Mouse (Mus musculus) erythroid progenitor cell, adult 5-6 weeks (primary cell): ENCODE results near the gene Ankrd2. TPM values are rescaled to one million over a fixed set of nuclear protein-coding genes. Genes with fewer than 3 reads are reported as not detected.
A peak's percentile ranks its signal among the peaks of the same experiment; 100 is the strongest.

ENCODE experiments used
- ATAC-seq: replicated peaks from 2 replicates; pipeline ENCODE4 v1.8.0; 2016; ENCODE audit warnings: moderate number of reproducible peaks, mild to moderate bottlenecking, moderate TSS enrichment, inconsistent platforms; ENCODE audit not compliant: poor library complexity, low FRiP score, severe bottlenecking
- total RNA-seq, 2 experiments: library from RNA; stranded (forward) in 1 of 2; stranded (reverse) in 1 of 2; fragments of 150-400 nt in 1 of 2; fragments of 186-747, 209-891 nt in 1 of 2; gene quantifications; 2 replicates each; pipeline versions ENCODE4 v1.2.3 to v1.2.4; 2015 to 2017; ENCODE audit warnings: low replicate concordance in 2 of 2

The Ankrd2 gene
- not detected in 2 replicates for total RNA-seq (2015; ENCODE audit: low replicate concordance)
- total RNA-seq (2017; ENCODE audit: low replicate concordance), result not detected in 2 replicates

- ATAC-seq, result peak; percentile 70
Measured at GRCm38 (mm10) chr19:42035456-42036248, at the start of gene Ankrd2. Gene Ankrd2, plus strand, starts transcription at chr19:42036000.

DNA sequence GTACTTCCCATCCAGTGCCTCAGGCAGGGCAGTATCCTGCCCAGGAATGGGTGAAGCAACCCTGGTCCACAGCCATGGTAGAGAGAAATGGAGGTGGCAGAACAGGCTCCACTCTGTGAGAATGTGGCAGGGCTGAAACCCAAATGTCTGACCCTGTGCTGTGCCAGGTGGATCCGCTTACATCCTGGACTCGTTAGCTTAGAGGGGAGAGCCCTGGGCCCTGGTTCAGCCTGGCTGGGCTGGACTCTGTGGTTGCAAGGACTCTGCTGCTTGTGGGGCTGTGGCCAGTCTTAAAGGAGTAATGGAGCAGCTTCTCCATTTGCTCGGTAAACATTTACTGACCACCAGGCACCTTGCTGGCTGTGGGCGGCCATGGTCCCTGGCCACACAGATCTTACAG lies 48.6 kb upstream of the Ankrd2 start:
- no peak for ATAC-seq

DNA sequence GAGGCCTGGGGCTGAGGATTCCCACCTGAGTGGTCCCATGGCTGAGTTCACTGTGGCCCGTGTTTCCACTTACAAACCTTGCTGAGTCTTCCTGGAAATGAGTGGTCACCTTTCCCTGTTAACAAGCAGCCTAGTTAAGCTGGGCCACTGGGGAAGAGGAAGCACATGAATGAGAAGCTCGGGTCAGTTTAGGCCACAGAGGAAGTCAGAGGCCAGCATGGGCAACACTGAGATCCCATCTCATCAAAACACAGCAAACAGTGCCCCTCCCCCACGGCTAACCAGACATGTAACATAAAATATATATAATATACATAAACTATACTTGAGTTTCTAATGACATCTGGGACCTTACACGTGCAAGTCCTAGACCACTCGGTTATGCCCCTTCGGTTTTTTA lies 46.0 kb upstream of the Ankrd2 start:
- ATAC-seq, result no peak

DNA sequence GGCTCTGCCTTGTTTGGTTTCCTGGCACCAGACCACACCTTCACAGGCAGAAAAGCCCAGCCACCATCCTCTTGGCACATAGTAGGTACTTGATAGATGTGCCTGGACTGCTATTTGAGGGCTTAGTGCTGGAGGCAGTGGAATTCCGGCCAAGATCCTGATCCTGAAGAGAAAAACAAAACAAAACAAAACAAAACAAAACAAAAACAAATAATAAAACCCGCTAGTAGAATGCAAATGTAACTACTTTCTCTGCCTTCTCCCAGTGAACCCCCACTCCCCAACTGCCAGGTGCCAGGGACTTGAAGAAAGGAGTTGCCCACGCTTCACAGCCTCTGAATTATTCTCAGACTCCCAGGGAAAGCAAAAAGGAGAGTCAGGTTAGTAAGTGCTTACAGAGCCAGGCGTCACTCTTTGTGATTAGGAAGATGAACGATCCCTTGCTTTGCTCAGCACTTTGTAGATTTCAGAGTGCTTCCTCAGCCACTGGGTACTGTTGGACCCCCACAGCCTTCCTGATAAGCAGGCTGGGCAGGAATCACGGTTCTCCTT lies 43.8 kb upstream of the Ankrd2 start:
- no peak for ATAC-seq

DNA sequence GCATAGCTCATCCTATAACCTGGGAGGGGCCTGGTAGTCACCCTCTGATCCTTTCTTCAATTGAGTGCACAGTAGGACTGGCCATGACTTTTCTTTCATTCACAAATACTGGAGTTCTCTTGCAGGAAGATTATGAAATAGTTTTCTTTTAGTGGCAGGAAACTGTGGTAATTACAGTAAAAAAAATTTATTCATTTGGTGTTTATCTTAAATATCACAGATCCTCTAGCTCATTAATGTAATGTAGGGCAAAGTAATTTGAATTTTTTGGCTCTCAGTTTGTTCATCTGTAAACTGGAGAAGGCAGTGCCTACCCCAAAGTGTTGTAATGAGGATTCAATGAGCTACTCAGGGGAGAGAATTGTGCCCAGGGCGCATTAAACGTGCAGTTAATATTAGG lies 42.8 kb upstream of the Ankrd2 start:
- ATAC-seq, result no peak

- no peak for ATAC-seq
Measured at GRCm38 (mm10) chr19:41993484-41993883, 42.3 kb upstream of the Ankrd2 start.

DNA sequence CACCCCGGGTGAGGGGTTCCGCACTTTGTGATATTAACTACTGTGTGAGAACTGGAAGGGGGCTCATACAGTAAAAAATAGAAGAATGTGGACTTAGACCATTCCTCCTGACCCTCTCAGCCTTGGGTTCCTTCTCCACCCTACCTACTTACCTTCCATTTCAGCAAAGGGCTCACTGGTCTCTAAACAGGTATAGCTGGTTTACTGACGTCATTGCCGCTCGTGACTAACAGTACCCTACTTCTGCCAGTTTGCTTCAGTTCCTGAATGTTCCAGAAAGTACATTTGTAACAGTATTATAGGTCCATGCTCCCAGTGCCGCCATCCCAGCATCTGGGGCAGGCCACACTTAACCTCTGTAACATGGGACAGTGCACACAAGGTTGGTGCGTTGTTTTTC lies 41.8 kb upstream of the Ankrd2 start:
- ATAC-seq, result no peak

GRCm38 (mm10) chr19:41995483-41995882 lies 40.3 kb upstream of the Ankrd2 start:
- no peak for ATAC-seq

- ATAC-seq, result no peak
Measured at GRCm38 (mm10) chr19:41997090-41997489, 38.7 kb upstream of the Ankrd2 start.

- no peak for ATAC-seq
Measured at GRCm38 (mm10) chr19:41998770-41999548, 36.8 kb upstream of the Ankrd2 start.

DNA sequence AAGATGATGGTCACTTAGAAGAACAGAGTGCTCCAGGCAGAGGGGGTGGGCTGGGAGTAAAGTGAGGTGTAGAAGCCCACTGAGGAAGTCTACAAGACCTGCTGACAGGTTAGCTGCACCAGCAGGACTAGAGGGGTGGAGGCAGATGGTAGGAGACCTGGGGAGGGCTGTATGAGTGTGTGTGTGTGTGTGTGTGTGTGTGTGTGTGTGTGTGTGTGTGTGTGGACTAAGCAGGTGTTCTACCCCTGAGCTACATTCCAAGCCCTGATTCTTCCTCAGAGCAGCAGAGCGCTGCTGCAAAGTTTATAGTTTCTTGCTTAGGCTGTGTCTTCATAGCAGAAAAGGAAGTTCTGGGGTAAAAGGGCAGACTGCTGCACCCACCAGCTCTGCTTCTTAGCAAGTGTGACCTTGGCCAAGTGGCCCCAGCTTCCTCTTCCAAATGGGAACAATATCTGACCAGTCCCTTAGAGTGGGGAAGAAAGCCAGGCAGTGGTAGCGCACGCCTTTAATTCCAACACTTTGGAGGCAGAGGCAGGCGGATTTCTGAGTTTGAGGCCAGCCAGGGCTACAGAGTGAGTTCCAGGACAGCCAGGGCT lies 36.0 kb upstream of the Ankrd2 start:
- no peak for ATAC-seq

GRCm38 (mm10) chr19:42000446-42000958 lies 35.3 kb upstream of the Ankrd2 start:
- no peak for ATAC-seq

DNA sequence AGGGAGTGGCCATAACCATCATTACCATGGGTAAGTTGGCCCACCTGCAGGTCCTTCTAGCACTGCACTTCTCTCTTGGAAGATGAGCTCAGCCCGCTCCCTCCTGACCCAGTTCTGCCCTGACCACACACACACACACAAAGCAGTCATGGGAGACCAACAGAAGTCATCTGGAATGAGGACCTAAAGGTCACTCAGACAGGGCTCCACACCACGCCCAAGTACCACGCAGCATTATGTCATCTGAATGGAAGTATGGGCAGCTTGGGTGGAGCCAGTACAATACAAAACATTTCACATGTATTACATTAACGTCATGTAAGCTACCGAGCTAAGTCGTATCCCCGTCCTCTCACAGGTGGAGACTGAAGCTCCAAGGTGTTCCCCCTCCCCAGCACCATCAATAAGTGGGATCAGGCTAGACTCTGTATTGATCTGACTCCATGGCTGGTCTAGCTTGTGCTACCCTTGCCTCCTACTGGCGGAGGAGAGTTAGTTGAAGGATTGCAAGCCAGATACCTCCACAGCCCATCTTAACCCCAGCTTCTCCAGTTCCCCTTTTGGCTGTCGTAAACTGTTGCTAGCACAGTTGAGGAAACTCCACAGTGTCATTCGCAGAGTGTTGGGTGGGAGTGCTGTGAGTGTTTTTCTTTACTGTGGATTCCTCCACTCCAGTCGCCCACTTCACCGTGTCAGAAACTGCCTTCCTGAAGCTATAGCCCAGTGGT lies 34.4 kb upstream of the Ankrd2 start:
- no peak for ATAC-seq

DNA sequence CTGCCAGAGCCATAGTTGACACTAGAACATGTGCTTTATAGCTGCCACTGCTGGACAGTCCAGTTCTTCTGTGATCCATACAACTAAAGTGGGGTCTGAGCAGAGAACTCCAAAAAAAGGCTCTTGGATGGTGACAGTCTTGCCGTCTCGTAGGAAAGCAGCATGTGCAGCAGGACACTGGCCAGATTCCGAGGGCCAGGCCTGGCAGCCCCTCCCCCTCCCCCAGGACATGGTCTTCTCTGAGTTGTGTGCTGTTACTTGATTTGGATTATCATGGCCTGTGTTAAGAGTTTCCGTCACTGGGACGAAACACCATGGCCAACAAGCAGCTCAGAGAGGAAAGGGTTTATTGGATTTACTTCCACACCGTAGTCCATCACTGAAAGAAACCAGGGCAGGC lies 31.5 kb upstream of the Ankrd2 start:
- ATAC-seq, result no peak

DNA sequence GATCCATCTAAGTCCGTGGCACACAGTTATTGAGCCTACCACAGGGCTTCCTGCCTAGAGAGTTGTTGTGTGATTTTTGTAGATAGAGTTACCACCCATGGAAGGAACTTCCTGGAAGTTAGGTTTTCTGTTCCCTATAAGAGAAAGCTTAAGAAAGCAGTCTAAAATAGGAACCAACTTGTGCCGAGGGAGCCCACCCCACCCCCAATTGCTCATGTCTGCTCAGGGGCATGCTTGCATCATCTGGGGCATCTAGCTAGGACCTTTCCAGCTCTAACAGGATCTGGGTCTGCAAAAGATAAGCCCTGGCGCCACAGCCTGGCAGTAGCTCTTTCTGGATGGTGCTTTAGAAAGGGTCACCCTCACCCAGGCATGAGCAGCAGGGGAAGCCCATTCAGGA lies 30.2 kb upstream of the Ankrd2 start:
- ATAC-seq, result no peak

GRCm38 (mm10) chr19:42006568-42006967 lies 29.2 kb upstream of the Ankrd2 start:
- ATAC-seq, result no peak

- ATAC-seq, result no peak
Measured at GRCm38 (mm10) chr19:42008586-42008985, 27.2 kb upstream of the Ankrd2 start.

GRCm38 (mm10) chr19:42009067-42009466 lies 26.7 kb upstream of the Ankrd2 start:
- no peak for ATAC-seq

DNA sequence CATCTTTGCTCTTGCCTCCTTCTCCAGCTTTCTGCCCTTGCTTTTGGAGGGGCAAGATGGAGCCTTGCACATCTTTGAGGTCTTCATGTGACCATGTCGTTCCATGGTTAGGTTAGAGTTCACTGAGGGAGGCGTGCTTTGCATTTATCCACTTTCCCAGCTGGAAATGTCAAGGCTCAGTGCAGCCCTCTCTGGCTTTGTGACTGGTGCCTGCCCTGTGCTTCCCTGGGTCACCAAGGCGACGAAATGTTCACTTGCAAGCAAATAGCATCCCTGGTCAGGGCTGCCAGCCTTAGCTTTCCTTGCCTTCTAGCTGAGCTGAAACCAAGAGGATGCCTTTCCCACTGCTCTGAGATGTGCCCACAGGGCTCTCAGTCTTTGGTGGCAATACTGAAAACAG lies 25.4 kb upstream of the Ankrd2 start:
- ATAC-seq, result no peak

DNA sequence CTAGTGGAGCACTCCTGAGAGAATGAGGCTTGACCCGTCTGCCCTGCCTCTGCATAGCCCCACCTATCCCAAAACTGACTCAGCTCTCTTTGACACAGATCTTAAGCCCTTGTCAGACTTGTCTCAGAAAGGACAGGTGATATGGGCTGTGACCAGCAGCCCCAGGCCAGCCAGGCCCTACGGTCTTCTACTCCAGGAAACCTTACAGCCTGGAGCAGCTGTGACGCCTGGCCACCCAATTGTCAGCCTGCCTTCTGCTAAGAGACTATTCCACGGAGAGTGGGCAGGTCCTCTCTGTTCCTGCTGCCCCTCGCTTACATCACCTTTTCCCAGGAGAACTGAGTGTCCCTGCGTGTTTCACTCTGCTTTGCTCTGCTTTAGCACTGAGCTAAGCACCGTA lies 24.7 kb upstream of the Ankrd2 start:
- no peak for ATAC-seq
